Mouse (Mus musculus) stomach, embryonic 14.5 days (tissue): ENCODE results near the gene Mgmt. TPM values are rescaled to one million over a fixed set of nuclear protein-coding genes. Genes with fewer than 3 reads are reported as not detected.

Experiments used
- ATAC-seq: fragments of 200-750 bp; cut with Nextera tagmentation; 2 replicates; pipeline ENCODE4 v1.8.0; 2017; ENCODE audit warnings: low read depth, moderate TSS enrichment; ENCODE audit not compliant: insufficient number of reproducible peaks, insufficient read depth, low FRiP score
- H3K27ac ChIP-seq: fragments of 300-500 bp; sonication (generic); 2 replicates; pipeline ENCODE4 v1.5.1; 2014; ENCODE audit warnings: mild to moderate bottlenecking, low read length, moderate library complexity, mixed read lengths
- H3K27me3 ChIP-seq: fragments of 300-500 bp; sonication (generic); 2 replicates; pipeline ENCODE4 v1.6.1; 2014; ENCODE audit warnings: low read length, control low read depth, mixed read lengths; ENCODE audit not compliant: control insufficient read depth, insufficient read depth
- H3K36me3 ChIP-seq: fragments of 300-500 bp; sonication (generic); 2 replicates; pipeline ENCODE4 v1.6.1; 2014; ENCODE audit warnings: mild to moderate bottlenecking, control low read depth, low read length, moderate library complexity, mixed read lengths; ENCODE audit not compliant: control insufficient read depth, insufficient read depth
- H3K4me1 ChIP-seq: fragments of 300-500 bp; sonication (generic); 2 replicates; pipeline ENCODE4 v1.6.1; 2014; ENCODE audit warnings: low read length, control low read depth, mixed read lengths; ENCODE audit not compliant: control insufficient read depth, insufficient read depth
- H3K4me2 ChIP-seq: fragments of 300-500 bp; sonication (generic); replicated peaks from 2 replicates; pipeline ENCODE4 v1.6.1; 2014; ENCODE audit warnings: low read depth, low read length, control low read depth
- H3K4me3 ChIP-seq: fragments of 300-500 bp; sonication (generic); 2 replicates; pipeline ENCODE4 v1.5.1; 2014; ENCODE audit warnings: low read depth, low read length, control low read depth
- H3K9ac ChIP-seq: fragments of 300-500 bp; sonication (generic); replicated peaks from 2 replicates; pipeline ENCODE4 v1.6.1; 2014; ENCODE audit warnings: low read depth, mild to moderate bottlenecking, control low read depth, low read length, moderate library complexity, mixed read lengths
- H3K9me3 ChIP-seq: fragments of 300-500 bp; sonication (generic); 2 replicates; pipeline ENCODE4 v1.6.1; 2016; ENCODE audit warnings: low read depth, low read length, control low read depth; ENCODE audit not compliant: control insufficient read depth
- WGBS: fragments of 180-500 bp; shearing (Covaris S2); extraction: QIAGEN DNeasy Blood & Tissue Kit; methylation state at CpG from one replicate; pipeline ENCODE4 v1.1.7; 2014; 5-methylcytosine and 5-hydroxymethylcytosine counted together
- polyA plus RNA-seq: library from polyadenylated mRNA; unstranded; fragments of >200 nt; fragmentation: Nextera tagmentation; extraction: Ambion mirVana; gene quantifications from 2 replicates; pipeline ENCODE4 v1.2.1, GENCODE M21; 2014

The Mgmt gene
- polyA plus RNA-seq, 1 experiment from 2014 or later, result 10.5 TPM

- Histone ChIP-seq H3K36me3 (no peaks in the 10 kb centered on the region), H3K4me1 (no peaks in the 10 kb centered on the region), H3K9me3 (no peaks in the 10 kb centered on the region), H3K27me3 (no peaks in the 10 kb centered on the region), H3K4me2 (no peak overlapping the region), H3K27ac (no peak overlapping the region), H3K4me3 (no peak overlapping the region), H3K9ac (no peak overlapping the region)
- WGBS, result 94% methylated on average over 5 of the region's 5 CpGs
- no peak for ATAC-seq
Observed at GRCm38 (mm10) chr7:136975001-136975400, 80.6 kb downstream of the Mgmt start.

GRCm38 (mm10) chr7:136997456-136997855, 103.0 kb downstream of the Mgmt start:
- 90% methylated on average over 15 of the region's 15 CpGs for WGBS
- Histone ChIP-seq H3K4me1 (0 out of 2 replicates have a peak, but pooled peaks cover 9% of the 10 kb centered on the region), H3K27ac (no peak overlapping the region), H3K9ac (no peak overlapping the region), H3K4me2 (no peak overlapping the region), H3K9me3 (no peaks in the 10 kb centered on the region), H3K36me3 (no peaks in the 10 kb centered on the region), H3K4me3 (no peak overlapping the region), H3K27me3 (no peaks in the 10 kb centered on the region)
- ATAC-seq, result no peak

GRCm38 (mm10) chr7:137000703-137001102, 106.3 kb downstream of the Mgmt start:
- H3K9me3 ChIP-seq, result no peaks in the 10 kb centered on the region
- H3K4me2 ChIP-seq, result no peak overlapping the region
- no peaks in the 10 kb centered on the region for H3K27me3 ChIP-seq
- 0 out of 2 replicates have a peak, but pooled peaks cover 12% of the 10 kb centered on the region for H3K4me1 ChIP-seq
- no peaks in the 10 kb centered on the region for H3K36me3 ChIP-seq
- no peak for ATAC-seq
- H3K27ac ChIP-seq, result no peak overlapping the region
- no peak overlapping the region for H3K4me3 ChIP-seq
- WGBS, result 70% methylated on average over 11 of the region's 11 CpGs
- H3K9ac ChIP-seq, result no peak overlapping the region

GRCm38 (mm10) chr7:137001215-137001614, 106.8 kb downstream of the Mgmt start:
- H3K4me1 ChIP-seq, result 0 out of 2 replicates have a peak, but pooled peaks cover 12% of the 10 kb centered on the region
- H3K36me3 ChIP-seq, result no peaks in the 10 kb centered on the region
- H3K27me3 ChIP-seq, result no peaks in the 10 kb centered on the region
- no peak overlapping the region for H3K4me2 ChIP-seq
- WGBS, result 87% methylated on average over 15 of the region's 15 CpGs
- H3K9me3 ChIP-seq, result no peaks in the 10 kb centered on the region
- H3K27ac ChIP-seq, result no peak overlapping the region
- no peak overlapping the region for H3K9ac ChIP-seq
- no peak for ATAC-seq
- no peak overlapping the region for H3K4me3 ChIP-seq

- WGBS, result 49% methylated on average over 5 of the region's 5 CpGs
- Histone ChIP-seq H3K27ac (no peak overlapping the region), H3K4me3 (no peak overlapping the region), H3K36me3 (no peaks in the 10 kb centered on the region), H3K4me1 (0 out of 2 replicates have a peak, but pooled peaks cover 12% of the 10 kb centered on the region), H3K4me2 (no peak overlapping the region), H3K9me3 (no peaks in the 10 kb centered on the region), H3K9ac (no peak overlapping the region), H3K27me3 (no peaks in the 10 kb centered on the region)
- ATAC-seq, result no peak
Observed at GRCm38 (mm10) chr7:137001783-137002182, 107.4 kb downstream of the Mgmt start.

GRCm38 (mm10) chr7:137002431-137002830, 108.0 kb downstream of the Mgmt start:
- H3K4me1 ChIP-seq, result 0 out of 2 replicates have a peak, but pooled peaks cover 12% of the 10 kb centered on the region
- no peaks in the 10 kb centered on the region for H3K36me3 ChIP-seq
- ATAC-seq, result no peak
- H3K27ac ChIP-seq, result no peak overlapping the region
- H3K4me2 ChIP-seq, result no peak overlapping the region
- no peak overlapping the region for H3K4me3 ChIP-seq
- no peak overlapping the region for H3K9ac ChIP-seq
- no peaks in the 10 kb centered on the region for H3K9me3 ChIP-seq
- H3K27me3 ChIP-seq, result no peaks in the 10 kb centered on the region
- 85% methylated on average over 3 of the region's 3 CpGs for WGBS

GRCm38 (mm10) chr7:137005293-137005692, 110.9 kb downstream of the Mgmt start:
- no peak overlapping the region for H3K4me3 ChIP-seq
- 50% methylated on average over 11 of the region's 11 CpGs for WGBS
- no peak overlapping the region for H3K27ac ChIP-seq

GRCm38 (mm10) chr7:137008321-137008720, 113.9 kb downstream of the Mgmt start:
- no peak for ATAC-seq
- WGBS, result 75% methylated on average over 6 of the region's 6 CpGs

More at GRCm38 (mm10) chr7:137005293-137005692, 110.9 kb downstream of the Mgmt start:
- Histone ChIP-seq H3K4me2 (no peak overlapping the region), H3K4me1 (0 out of 2 replicates have a peak, but pooled peaks cover 9% of the 10 kb centered on the region), H3K9ac (no peak overlapping the region), H3K36me3 (no peaks in the 10 kb centered on the region), H3K27me3 (no peaks in the 10 kb centered on the region), H3K9me3 (no peaks in the 10 kb centered on the region)
- no peak for ATAC-seq

GRCm38 (mm10) chr7:137009732-137010275, 115.4 kb downstream of the Mgmt start:
- ATAC-seq, result no peak
- H3K27ac ChIP-seq, result no peak overlapping the region
- no peak overlapping the region for H3K4me2 ChIP-seq
- H3K9ac ChIP-seq, result no peak overlapping the region
- peaks cover 9% of the 10 kb centered on the region; the same call in 1 of the 2 replicates for H3K4me1 ChIP-seq
- no peaks in the 10 kb centered on the region for H3K36me3 ChIP-seq
- WGBS, result 90% methylated on average over 19 of the region's 19 CpGs
- no peaks in the 10 kb centered on the region for H3K27me3 ChIP-seq
- H3K9me3 ChIP-seq, result no peaks in the 10 kb centered on the region
- H3K4me3 ChIP-seq, result no peak overlapping the region

More at GRCm38 (mm10) chr7:137008321-137008720, 113.9 kb downstream of the Mgmt start:
- Histone ChIP-seq H3K4me3 (no peak overlapping the region), H3K4me2 (no peak overlapping the region), H3K27me3 (no peaks in the 10 kb centered on the region), H3K27ac (no peak overlapping the region), H3K36me3 (no peaks in the 10 kb centered on the region), H3K4me1 (peaks cover 9% of the 10 kb centered on the region; the same call in 1 of the 2 replicates), H3K9me3 (no peaks in the 10 kb centered on the region), H3K9ac (no peak overlapping the region)
